In the genomic region with DNA sequence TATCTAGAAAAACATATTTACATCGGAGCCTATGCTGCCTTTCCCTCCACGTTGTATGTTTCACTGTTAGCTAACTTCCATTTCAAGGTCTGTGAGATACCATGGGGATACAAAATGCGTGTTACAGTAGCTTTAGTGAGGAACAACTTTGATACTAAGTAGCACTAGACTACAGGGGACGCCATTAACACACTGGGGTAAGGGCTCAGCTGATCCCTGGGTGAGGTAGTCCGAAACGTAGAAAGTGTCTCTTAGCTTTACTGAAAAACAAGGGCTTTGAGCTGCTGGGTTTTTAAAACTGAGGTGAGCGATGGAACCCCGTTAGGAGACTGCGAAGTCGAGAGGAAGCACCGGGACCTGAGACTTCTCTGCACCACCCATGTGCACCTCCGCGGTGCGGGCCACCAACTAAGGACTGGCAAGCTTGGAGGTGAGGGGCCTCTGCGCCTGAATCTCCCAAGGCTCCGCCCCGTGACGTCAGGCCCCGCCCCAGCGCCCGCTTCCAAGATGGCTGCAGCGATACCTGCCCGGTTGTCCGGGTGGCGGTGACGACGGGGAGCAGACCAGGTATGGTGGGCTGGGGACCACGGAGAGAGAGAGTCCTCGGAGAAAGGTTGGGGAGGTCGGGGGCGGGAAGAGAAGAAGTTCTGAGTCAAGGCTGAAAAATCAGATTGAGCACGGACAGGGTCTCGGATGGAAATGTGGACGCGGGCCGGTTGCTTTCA, we compare ENCODE assay signal across 8 mouse cellular contexts. TPM values are rescaled to one million over a fixed set of nuclear protein-coding genes. Genes with fewer than 3 reads are reported as not detected.
DNase-seq lines count a peak whose midpoint lies in the region; ATAC-seq lines count a peak whose summit lies in the region.

B4galt3 (plus strand) TSS at position 481 of the 725 bp plus-strand sequence.

- peak within 1 kb of the TSS; percentile 68 for H3K27ac ChIP-seq in intestine, embryonic 15.5 days

- peak within 1 kb of the TSS; percentile 93 for H3K4me2 ChIP-seq in intestine, embryonic 15.5 days (replicated peaks)

- no peaks in the 10 kb centered on the region for H3K9me3 ChIP-seq in intestine, embryonic 15.5 days

- peaks cover 19% of the 10 kb centered on the region for H3K36me3 ChIP-seq in intestine, embryonic 15.5 days

- H3K27me3 ChIP-seq in intestine, embryonic 15.5 days (replicated peaks) = no peaks in the 10 kb centered on the region

- intact Hi-C loops in left cerebral cortex, postnatal 14 days (cut with DNase I) = no loop called here

- peaks cover 4% of the 10 kb centered on the region for H3K4me1 ChIP-seq in intestine, embryonic 15.5 days (replicated peaks)

- peak within 1 kb of the TSS; percentile 73 for H3K9ac ChIP-seq in intestine, embryonic 15.5 days

- 4% methylated on average over 36 of the region's 36 CpGs for WGBS in intestine, embryonic 15.5 days

- H3K4me3 ChIP-seq in intestine, embryonic 15.5 days (replicated peaks) = peak within 1 kb of the TSS; percentile 84

- ATAC-seq in intestine, embryonic 15.5 days = peak; percentile 98
- peak; percentile 97 for ATAC-seq in megakaryocyte-erythroid progenitor cell, adult 5-6 weeks (replicated peaks; ENCODE audit: low FRiP score, low TSS enrichment, poor library complexity, severe bottlenecking)

- peak; percentile 97 for DNase-seq in adrenal gland, adult 2 months
- peak; percentile 83 for DNase-seq in embryo, embryonic 11.5 days (ENCODE audit: low read depth, low spot score)
- DNase-seq in gastrocnemius, postnatal 4 days (ENCODE audit: low spot score in 2 of 2) = peak; percentile 93 to 95
- peak; percentile 89 to 94 for DNase-seq in left cerebral cortex, postnatal 14 days (ENCODE audit: low spot score in 2 of 2)
- peak; percentile 94 for DNase-seq in right cerebral cortex, postnatal 14 days
- DNase-seq in urinary bladder, postnatal 25 days (ENCODE audit: low spot score) = peak; percentile 99

RNA-seq across cellular contexts. Expression of gene B4galt3, which starts in this region (rescaled TPM):
- 10 to 100 TPM; 30.3 to 33.4 TPM for total RNA-seq in adrenal gland, adult 2 months (2021)
- polyA plus RNA-seq in adrenal gland, adult 2 months (2012; rRNA removed) = 53.0 and 56.7 TPM in 2 replicates
- 10 to 100 TPM; 18.5 to 19.5 TPM for total RNA-seq in gastrocnemius, postnatal 4 days (2021)
- 54.2 and 54.5 TPM in 2 replicates for polyA plus RNA-seq in intestine, embryonic 15.5 days (2015; fragmentation: Nextera tagmentation; extraction: Ambion mirVana)
- 10 to 100 TPM; 59.8 to 61.3 TPM for total RNA-seq in left cerebral cortex, postnatal 14 days (2021)
- total RNA-seq in megakaryocyte-erythroid progenitor cell, adult 5-6 weeks (2014; fragmentation: Nextera tagmentation) = 34.5 and 55.7 TPM in 2 replicates
- 15.2 and 24.0 TPM in 2 replicates for total RNA-seq in megakaryocyte-erythroid progenitor cell, adult 5-6 weeks (2017)

Comparison
In these comparisons a context has a peak if more than half of its experiments do, and no peak if none do; other contexts are left out.
1. Peak in every context shown above with its lines: DNase-seq, ATAC-seq, H3K4me3 ChIP-seq and H3K27ac ChIP-seq.